Mouse (Mus musculus) cerebral cortex, adult 2 months (tissue): ENCODE results near the gene Il27ra.

ENCODE experiments used
- WGBS: fragments of 180-500 bp; shearing (Covaris S2); methylation state at CpG from one replicate; pipeline ENCODE4 v1.1.7; 2018; 5-methylcytosine and 5-hydroxymethylcytosine counted together

Il27ra gene

DNA sequence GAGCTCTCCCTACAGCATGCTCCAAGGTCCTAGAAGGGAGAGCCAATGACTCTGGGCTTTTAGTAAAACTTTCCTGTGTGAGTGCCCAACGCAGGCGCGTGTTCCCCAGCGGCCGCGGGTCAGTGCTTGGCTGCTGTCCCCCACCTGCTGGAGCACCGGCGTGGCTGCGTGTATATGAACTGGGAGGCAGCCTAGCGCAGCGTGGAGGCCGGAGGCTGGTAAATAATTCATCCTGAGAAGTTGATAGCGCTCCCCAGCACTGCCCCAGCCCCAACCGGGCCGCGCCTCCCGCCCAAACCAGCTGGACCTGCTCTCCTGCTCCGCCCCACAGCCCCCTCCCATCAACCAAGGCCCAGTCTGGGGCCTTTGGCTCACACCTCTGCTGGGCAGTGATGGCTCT is 21.3 kb downstream of the Il27ra start, which contains the start of gene Palm3:
Gene Palm3, plus strand, starts transcription at position 376 of the 400 bp plus-strand sequence.
- 36% methylated on average over 18 of the region's 18 CpGs for WGBS

DNA sequence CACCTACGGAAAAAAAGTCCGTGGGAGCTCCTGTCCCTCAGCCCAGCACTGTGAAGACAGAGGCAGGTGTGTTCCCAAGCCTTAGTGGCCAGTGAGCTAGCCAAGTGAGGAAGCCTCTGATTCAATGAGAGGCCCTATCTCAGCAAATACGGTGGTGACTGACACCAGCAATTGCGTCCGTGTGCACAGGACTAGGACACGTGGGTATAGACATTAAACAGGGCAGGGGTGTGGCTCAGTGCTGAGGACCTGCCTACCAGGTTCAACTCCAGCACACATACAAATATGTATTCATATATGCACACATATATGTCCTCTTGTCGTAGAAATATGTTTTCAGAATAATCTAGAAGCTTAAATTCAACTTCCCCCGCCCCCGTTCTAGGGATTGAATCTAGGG is 22.7 kb downstream of the Il27ra start:
- 83% methylated on average over 9 of the region's 9 CpGs for WGBS

DNA sequence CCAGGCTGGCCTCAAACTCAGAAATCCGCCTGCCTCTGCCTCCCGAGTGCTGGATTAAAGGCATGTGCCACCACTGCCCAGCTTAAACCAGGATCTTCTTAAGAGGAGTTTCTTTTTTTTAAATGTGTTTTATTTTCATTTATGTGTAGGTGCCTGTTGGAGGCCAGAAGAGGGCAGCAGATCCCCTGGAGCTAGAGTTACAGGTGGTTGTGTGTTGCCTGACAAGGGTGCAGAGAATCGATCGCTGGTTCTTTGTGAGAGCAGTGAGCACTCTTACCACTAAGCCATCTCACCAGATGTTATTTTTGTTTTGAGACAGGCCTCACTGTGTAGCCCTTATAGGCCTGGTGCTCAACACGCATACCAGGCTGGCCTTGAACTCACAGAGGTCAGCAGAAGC is 26.6 kb downstream of the Il27ra start:
- 97% methylated on average over 5 of the region's 5 CpGs for WGBS

DNA sequence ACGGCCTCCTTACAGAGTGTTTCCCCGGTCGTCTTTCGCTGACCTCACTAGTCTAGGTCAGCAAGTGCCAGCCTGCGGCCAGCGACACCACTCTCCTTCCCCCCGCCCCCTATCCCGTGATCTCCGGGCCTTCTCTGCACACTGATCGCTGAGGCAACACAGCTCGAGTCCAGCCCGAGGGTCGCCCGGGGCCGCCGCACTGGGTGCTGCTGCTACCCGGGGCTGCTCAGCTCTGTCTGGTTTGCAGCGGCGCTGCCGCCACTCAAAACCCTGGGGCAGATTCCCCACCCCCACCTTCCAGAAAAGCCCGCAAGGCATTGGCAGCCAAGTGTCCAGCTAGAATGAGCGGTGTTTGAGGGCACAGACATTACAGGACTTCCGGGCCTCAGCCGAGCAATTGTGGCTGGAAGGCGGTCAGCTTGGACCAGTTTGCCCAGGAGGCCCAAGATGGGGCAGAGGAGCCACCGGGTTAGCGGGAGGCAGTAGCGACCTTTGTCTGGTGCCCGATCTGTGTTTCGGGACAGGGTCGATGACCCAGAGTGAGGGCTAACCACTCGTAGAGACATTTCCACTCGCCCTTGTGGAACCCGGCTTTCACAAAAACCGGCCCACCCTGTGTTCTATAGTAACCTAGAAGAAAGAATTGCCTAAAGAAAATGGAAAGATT is 29.8 kb downstream of the Il27ra start:
- 31% methylated on average over 35 of the region's 35 CpGs for WGBS

DNA sequence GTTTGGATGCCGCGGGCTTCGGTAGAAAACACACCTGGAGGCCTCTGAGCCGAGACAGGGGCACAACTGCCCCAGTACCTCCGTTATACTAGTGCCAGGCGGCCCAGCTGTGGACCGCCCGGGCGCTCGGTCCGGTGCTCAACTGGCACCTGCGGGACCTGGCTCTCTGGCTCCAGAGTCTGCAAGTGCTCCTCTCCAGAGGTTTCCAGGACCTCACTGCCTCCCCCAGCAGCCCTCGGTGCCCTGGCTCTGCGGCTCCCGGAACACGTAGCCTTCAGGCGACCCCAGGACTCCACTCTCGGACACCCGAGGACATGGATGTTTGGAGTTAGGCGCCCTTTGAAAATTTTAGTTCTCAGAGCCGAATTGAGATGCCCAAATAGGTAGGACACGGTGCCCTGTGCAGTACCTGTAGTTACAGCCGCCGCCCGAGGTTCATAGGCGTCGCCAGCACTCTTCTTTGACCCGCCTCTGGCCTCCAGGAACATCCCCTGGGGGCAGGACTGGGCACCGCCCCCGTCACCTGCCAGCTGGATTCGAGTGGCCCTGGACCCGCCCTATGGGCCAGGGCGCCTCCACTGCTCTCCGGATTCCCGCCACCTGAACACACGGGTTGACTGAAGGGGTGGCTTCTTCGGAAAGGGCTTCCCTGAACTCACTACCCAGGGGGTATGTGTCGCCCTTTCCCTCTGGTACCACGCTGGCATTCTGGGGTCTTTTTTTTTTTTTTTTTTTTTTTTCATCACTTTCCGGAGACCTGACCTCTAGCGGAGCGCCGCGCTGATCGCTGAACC is 30.5 kb downstream of the Il27ra start, which contains the start of gene 2210011C24Rik:
Gene 2210011C24Rik, minus strand, starts transcription at position 467 of the 794 bp plus-strand sequence.
- 1% methylated on average over 45 of the region's 45 CpGs for whole genome bisulfite sequencing

DNA sequence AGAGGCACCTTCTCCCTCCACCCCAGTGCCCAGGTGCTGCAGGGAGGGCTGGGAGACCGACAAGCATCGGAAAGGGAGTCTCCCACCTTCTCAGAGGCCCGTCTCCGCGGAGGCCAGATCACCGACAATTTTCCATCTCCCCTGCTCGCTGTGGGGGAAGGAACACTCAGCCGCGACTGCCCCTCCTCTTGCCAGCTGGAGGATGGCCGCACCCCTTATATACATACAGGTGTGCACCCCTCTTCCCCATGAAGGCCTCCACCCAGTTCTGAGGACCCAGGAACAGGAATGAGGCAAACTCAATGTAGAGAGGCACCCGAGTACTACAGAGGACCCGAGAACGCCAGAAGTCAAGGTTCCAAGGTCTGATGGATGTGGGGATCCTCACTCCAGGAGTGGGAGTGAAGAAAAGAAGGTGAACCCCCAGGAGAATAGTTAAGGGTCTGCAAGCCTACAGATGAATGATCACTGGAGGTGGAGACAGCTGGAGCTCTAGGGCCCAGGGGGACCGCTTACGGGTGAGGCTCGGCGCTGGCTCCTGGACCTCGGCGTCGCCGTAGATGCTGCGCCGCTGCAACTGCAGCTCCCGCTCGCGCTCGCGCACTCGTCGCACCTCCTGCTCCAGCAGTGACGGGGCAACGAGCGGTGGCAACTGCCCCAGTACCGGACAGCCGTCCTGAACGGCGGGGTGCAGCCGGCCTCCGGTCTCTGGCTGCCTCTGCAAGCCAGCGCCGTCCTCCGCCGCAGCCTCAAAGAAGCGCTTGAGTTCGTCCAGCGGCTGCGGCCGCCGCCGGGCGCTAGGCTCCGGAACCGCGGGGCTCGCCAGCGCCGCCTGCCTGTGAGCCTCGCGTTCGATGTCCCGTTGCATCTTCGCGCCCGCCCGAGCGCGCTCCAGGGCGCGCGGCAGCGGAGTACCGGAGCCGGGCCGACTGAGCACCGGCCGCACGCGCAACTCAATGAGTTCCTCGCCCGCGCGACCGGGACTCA is 31.5 kb downstream of the Il27ra start:
- 4% methylated on average over 83 of the region's 83 CpGs for WGBS

DNA sequence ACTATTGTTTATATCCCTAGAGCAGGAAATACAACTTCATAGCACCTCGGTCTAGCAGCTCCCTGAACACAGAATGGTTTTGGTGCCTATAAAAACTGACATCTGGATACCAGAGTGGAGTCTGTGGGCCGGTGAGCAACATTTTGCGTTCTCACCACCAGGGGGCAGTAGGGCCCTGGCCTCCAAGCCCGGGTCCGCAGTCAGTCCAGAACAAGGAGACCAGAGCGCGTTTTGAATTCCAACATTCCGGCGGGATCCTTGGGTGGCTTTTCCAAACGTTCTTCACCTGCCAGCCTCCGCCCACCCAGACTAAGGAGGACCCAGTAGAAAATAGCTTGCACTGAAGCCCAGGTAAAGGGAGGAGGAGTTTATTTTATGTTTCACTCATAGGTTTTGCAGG is 32.5 kb downstream of the Il27ra start:
- 2% methylated on average over 11 of the region's 11 CpGs for WGBS

DNA sequence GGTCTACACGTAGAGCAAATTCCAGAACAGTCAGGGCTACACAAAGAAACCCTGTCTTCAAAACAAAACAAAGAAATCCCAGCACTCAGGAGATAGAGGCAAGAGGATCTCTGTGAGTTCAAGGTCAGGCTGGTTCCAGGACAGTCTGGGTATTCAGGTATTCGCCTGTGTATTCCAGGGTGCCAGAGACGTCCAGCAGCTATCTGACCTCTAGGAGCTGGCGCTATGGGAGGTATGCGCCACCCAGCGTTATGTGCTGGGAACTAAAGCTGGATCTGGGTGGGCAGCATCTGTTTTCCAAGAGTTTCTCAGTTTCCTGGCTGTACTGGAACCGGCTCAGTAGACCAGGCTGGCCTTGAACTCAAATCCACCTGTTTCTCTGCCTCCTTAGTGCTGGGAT is 34.0 kb downstream of the Il27ra start:
- WGBS = 40% methylated on average over 7 of the region's 7 CpGs

DNA sequence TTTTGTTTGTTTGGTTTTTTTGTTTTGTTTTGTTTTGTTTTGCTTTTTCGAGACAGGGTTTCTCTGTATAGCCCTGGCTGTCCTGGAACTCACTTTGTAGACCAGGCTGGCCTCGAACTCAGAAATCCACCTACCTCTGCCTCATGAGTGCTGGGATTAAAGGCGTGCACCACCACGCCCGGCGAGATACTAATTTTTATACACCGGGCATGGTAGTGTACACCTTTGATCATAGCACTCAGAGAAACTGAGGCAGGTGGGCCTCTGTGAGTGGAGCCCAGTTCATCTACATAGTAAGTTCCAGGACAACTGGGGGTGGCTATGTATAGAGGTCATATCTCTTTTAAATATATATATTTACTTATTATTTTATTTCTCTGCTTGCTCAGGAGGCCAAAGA is 36.9 kb downstream of the Il27ra start:
- 92% methylated on average over 7 of the region's 7 CpGs for WGBS

DNA sequence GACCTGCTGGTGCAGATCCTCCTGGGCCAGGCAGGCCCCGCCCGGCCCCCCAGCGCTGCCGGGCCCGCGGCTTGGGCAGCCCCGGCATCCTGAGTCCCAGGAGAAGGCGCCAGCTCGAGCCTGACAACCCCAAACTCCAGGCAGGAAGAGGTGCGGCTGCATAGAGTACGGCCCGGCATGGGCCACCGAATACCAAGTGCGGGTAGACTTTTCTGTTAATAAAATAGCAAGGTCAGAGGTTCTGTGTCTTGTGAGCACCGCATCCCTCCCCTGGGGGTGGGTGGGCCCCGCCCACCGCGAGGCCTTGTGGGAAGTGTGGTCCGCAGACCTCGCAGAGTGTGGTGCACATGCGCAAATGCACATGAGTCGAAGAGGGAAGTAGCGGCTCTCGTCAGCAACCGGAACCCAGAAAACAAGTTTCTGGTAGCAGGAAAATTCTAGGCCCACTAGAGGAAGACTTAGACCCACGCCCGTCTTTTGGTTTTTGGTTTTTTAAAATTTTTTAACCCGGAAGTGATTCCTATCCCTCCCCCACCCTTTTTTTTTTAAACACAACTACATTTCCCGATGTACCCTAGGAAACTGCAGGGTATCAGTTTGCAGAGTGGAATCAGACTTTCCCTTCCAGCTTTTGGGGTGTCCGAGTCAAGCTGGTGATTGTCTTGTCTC is 37.7 kb downstream of the Il27ra start:
- WGBS = under 1% methylated on average over 30 of the region's 30 CpGs

DNA sequence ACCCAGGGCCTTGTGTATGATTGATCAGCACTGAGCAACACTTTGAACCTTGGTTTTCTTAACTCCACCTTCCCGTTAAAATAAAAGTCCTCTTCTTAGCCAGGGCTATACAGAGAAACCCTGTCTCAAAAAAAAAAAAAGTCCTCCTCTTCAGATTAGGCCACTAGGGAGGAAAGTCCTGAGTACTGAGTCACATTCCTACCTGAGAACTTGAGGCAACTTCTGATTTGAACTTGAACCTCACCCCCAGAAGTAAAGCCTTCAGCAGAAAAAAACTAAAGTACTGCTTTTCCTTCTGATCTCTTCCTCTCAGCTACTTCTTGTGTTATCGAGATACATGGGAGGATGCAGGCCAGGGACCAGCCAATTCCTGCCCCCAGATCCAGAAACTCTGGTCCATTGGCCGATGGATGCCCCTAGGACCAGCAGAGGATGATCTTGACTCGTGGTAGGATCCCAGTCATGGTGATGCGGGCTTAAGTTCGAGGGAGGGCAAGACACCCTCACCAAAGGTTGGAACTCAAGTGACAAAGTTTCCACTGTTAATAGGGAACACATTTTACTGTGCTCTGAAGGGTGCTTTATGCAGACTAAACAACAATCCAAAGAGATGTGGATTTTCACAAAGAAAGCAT is 38.7 kb downstream of the Il27ra start:
- 52% methylated on average over 6 of the region's 6 CpGs for WGBS

DNA sequence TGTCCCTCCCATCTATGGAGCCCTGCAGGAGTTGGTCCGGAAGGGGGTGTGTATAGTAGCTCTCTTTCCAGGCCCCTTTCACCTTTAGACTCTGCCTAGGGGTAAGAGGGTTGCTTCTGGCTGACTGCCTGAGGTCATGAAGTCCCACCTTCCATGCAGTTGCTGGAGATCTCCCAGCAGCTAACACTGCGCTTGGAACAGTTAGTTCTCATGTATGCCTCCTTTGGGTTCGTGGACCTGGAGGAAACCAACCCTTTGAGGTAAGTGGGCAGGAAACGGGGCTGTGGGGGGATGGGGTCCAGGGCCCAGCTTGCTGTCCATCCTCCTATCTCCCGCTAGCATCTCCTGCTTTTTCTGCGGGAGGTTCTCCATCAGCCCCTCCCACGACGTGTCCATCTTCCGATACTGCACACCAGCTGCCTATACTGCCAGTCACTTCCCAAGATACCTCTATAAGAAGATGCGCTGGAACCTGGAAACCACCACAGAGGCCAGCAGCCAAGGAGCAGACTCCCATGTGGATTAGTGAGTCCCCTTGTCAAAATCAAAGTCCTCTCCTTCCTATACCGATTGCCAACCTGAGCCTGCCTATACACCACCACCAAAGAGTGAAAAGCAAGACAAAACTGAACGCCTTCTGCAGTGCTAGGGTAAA is 39.3 kb downstream of the Il27ra start:
- 57% methylated on average over 12 of the region's 12 CpGs for WGBS

DNA sequence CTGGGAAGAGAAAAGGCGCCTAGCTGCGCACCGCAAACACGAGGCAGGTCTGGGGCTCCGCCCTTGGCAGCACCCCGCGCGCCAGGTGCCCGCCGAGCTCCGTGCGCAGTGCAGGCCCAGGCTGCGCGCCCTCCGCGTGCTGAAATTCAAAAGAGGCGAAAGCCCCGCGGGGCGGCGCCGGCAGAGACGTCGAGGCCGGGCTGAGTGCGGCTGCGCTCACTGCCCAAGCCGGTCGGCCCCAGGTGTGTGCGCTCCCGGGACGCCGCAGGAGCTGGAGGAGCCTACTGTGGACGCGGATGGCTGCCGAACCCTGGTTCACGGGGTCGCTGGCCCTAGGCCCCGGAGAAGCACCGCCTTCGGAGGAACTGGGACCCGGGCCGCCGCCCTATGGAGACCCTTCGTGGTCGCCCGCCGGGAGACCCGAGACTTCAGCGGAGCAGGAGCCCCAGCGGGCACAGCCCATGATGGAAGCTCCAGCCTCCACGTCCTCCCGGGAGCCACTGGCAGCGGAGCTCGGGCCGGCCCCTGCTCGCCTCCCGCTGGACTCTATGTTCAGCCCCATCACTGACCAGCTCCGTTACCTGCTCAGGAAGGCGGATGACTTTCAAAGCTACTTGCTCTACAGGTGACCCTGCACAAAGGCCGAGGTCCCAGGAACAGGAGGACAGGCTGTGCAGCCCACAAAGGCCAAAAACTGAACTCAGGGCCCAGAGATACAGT is 40.9 kb downstream of the Il27ra start, which contains the start of gene 1700067K01Rik:
Gene 1700067K01Rik, plus strand, starts transcription at position 222 of the 720 bp plus-strand sequence.
- 59% methylated on average over 61 of the region's 61 CpGs for WGBS

DNA sequence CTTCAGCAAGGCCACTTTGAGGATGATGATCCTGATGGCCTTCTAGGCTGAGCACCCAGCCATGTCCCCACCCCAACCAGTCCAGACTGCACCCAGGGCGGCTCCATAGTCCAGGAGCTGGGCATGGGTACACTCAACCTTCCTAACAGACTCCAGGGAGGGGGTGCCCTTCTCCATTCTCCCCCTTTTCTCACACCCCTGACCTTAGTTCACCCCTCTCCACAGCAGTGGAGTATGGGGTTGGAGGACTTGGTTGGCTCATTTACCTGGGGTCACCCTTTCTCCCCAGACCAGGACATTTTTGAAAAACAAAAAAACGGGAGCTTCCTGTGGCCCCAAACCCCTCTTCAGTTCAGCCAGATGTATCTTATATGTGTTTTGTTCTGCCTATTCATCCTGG is 42.6 kb downstream of the Il27ra start:
- 98% methylated on average over 2 of the region's 2 CpGs for WGBS

DNA sequence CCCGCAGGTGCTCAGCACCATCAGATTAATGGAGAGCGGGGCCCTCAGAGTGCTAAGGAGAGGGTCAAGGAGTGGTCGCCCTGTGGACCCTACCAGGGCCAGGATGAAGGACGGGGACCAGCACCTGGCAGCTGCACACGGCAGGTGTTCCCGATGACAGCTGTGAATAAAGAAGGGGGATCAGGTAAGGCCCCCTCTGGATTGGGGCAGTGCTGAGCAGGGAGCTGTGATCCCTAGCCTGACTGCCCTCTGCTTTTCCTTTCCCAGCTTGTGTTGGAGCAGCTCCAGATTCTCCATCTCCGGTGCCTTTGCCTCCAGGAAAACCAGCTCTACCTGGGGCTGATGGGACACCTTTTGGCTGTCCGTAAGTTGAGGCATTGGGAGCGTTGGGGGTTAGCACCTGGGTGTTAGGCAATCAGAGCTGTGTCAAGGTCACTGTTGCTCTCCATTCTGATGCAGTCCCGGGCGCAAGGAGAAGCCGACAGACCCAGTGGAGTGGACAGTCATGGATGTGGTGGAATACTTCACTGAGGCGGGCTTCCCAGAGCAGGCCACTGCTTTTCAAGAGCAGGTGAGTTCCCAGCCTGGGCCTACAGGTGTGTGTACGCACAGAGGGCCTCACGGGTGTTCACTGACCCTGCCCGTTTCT is 43.2 kb downstream of the Il27ra start:
- 69% methylated on average over 16 of the region's 16 CpGs for WGBS

DNA sequence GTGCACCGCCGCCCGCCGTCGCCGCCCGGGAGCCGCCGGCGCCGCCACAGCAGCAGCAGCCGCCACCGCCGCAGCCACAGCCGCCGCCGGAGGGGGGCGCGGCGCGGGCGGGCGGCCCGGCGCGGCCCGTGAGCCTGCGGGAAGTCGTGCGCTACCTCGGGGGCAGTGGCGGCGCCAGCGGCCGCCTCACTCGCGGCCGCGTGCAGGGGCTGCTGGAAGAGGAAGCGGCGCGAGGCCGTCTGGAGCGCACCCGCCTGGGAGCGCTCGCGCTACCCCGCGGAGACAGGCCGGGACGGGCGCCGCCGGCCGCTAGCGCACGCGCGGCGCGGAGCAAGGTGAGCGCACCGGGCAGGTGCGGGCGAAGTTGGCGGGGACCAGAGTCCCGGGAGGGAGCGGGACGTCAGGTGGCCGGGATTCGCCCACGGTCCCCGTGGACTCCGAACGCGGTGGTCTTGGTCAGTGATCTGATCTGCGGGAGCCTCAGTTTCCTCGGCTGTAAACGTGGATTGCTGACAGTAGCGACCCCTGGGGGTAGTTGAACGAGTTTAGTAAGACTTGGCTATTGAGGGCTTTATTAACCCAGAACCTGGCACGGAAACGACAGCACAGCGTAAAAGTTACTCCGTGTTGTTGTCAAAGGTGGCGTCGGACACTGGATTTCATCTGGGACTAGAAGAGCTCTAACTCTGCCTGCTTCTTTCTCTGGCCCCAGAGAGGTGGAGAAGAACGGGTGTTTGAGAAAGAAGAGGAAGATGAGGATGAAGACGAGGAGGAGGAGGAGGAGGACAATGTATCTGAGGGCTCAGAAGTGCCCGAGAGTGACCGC is 43.9 kb downstream of the Il27ra start:
- 7% methylated on average over 91 of the region's 92 CpGs for WGBS

DNA sequence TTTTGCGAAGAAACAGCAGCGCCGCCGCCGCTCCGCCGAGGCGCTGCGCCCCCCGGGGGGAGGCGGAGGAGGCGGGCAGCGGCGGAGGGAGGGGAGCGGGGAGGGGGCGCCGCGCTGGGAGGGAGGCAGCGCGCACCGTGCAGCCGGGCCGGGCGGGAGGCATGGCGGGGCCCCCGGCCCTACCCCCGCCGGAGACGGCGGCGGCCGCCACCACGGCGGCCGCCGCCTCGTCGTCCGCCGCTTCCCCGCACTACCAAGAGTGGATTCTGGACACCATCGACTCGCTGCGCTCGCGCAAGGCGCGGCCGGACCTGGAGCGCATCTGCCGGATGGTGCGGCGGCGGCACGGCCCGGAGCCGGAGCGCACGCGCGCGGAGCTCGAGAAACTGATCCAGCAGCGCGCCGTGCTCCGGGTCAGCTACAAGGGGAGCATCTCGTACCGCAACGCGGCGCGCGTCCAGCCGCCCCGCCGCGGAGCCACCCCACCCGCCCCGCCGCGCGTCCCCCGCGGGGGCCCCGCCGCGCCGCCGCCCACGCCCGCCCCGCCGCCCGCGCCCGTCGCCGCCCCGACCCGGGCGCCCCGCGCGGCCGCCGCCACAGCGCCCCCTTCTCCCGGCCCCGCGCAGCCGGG is 44.8 kb downstream of the Il27ra start, which contains the start of gene Samd1:
Gene Samd1, plus strand, starts transcription at position 162 of the 631 bp plus-strand sequence.
- WGBS = 9% methylated on average over 102 of the region's 112 CpGs
